Mouse (Mus musculus): ENCODE measurements around the gene Lrrc32.

Gene Lrrc32

DNA sequence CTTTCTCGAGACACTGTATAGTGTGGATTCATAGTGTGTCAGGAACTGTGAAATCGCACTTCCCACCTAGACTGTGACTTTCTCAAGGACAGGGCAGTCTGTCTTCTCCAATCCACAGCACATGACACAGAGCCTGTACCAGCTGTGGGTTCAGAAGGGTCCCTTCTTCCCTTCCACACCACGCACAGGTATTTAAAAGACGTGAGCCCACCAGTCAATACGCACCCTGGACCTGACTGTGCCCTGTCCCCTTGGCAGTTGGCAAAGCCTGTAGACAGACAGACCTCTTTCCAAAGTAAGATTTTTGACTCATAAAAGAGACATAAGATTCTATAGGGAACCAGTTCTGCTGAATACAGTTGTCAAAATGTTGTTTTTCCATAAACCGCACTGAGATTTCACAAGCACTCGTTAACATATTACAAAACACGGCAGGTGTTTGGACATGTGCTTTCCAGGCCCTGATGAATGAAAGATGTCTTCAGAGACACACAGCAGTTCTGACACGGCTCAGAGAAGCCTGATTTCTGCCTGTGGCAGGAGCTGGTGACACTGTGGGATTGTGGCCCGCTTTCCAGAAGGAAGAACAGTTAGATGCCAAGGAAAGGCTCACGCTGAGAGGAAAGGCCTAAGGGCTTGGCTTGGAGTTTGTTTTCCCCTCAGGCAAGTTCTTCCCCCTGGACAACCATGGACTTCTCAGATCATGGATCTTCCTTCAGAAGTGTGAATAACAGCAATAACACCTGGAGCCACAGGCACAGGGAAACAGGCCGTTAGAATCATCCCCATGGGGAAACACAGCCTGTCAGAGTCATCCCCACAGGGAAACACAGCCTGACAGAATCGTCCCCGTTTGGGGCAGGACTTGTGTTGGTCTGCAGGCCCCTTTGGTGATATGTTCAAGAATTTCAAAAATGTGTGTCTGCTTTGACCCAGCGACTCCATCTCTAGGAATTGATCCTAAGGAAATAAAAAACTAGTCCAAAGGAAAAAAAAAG, 22.2 kb downstream of the Lrrc32 start:
- DNase-seq (ENCODE audit: low read depth, low spot score): no peak

DNA sequence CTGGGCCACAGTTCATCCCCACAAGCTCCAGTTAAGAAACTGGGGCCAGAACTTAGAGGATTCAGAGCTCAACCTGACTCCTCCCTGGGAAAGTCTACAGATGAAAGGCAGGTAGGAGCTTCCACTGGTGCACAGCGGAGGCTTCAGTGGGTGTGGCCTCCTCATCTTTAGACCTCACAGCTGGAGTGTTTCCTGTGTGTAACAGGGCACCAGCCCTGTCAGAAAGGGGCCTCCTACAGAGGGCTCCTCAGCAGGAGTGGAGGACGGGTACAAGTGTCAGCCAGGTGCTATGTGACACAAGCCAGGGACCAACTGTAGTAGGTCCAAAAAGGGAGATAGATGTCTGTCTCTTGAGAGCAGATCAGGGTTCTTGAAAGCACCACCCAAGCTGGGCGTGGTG, 24.2 kb downstream of the Lrrc32 start:
- DNase-seq (ENCODE audit: low read depth, low spot score): no peak

DNA sequence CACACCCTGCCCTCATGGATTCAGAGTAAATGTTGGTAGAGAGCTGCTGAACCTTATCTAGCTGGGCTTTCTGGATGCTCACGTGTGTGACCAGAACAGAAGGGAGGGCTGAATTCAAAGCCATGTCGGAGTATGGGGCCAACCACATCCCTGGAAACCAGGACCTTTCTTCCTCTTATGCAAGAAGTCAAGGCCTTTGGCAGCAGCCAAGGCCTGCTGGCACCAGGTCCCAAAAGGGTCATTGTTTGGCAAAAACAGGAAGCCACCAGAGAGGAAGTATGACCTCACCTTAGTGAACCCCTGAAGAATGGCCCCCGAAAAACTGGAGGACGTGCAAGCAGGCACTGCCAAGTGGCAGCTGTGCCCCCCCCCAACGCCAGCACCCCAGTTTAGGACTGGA, 33.5 kb downstream of the Lrrc32 start:
- DNase-seq (ENCODE audit: low read depth, low spot score): no peak

DNA sequence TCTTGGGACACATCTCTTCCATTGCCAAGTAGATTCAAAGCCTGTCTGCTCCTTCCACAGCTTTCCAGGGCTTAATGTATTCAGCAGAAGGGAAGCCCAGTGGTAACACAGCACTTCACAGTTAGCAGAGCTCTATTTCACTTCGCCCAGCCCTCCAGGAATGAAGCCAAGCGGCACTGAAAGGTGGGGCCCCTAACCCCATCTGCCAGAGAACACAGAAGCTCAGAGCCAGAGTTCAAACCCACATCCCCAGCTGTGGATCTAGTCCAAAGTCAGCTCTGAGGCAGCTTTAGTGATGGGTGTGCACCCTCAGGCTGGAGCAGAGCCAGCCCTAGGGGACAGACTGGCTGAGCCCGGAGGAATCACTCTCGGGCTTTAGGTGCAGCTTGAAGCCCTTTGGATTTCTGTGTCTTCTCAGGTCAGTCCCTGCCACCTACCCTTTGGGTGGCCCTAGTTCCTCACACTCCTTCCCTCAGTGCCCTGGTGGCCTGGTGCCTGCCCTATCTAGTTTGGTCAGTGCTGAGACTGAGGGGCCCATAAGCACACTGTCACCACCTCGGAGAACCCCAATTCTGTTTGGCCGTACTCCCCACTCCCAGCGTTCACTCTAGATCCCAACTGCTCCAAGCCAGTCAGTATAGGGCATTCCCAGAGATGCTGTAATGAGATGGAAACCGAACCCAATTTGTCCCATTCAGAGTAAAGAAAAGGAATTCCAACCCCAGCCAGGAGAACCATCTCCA, 34.2 kb downstream of the Lrrc32 start:
- DNase-seq (ENCODE audit: low read depth, low spot score): no peak

DNA sequence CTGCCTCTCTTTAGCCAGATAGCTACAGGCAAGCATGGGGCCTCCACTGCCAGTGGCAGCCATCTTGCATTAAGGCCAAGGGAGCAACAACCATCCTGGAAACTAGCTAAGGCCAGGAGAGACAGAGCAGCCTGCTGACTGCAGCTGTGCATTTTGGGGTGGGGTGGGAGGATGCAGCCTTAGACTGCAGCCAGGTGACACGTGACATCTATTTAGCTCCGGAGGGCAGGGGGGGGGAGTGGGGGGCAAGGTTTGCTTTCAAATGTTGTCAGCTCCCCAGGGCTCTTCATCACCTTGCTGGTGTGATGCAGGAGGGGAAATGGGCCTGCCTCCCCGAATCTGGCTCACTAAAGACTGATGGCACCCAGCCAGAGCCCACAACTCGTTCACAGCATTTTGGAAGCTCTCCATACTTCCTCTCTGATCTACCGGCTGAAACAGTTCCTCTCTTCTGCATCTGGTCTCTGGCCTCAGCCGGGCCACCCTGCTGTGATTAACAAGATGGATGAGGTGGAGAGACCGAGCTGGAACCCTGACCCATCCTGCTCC, 34.8 kb downstream of the Lrrc32 start:
- DNase-seq (ENCODE audit: low read depth, low spot score): no peak

DNA sequence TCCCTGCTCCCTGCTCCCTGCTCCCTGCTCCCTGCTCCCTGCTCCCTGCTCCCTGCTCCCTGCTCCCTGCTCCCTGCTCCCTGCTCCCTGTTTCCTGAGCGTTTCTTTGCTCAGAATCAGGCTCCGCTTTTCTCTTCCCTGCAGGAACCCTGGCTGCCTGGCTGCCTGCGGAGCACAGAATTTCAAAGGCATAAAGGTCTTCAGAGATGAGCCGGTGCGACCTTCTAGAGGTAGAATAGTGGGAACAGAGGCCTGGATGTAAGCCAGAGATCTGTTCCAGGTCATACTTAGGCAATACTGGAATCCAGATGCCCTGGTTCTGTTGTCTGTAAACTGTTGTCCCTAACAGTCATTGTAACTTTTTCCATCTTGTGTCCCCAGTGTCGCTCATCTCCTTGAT, 35.3 kb downstream of the Lrrc32 start:
- DNase-seq (ENCODE audit: low read depth, low spot score): no peak

DNA sequence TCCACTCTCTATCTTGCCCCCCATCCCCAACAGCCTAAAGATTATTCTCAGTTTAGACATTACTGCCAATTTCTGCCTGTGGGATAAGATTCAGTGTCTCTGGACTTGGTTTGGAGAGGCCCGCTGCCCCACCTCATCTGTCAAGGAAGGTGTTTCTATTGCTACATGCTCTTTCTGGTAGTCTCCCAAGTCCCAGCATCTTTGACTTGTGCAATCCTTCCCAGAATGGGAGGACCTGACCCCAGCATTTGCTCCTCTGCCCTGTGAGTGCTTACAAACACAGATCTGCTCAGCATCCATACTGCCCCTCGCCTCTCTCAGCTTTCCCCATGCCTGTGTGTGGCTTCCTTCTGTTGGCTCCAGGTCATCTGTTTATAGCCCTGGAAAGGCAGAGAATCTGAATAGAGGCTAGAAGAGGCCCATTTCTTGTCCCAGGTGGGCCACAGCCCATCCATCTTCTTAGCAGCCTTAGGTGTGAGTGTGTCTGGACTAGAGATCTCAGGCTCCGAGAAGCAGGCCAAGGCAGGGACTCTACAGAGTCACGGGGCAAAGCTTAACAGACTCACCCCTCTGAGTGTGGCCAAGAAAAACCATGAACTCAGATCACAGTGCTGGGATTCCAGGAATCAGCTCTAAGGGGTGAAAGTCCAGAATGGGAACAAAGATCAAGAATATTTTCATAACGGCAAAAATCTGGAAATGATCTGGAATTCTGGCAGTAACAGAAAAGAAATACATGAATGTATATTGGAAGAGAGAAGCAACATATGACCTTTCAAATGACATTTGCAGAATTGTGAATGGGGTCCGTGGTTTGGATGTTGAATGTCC, 36.0 kb downstream of the Lrrc32 start:
- no peak for DNase-seq (ENCODE audit: low read depth, low spot score)

DNA sequence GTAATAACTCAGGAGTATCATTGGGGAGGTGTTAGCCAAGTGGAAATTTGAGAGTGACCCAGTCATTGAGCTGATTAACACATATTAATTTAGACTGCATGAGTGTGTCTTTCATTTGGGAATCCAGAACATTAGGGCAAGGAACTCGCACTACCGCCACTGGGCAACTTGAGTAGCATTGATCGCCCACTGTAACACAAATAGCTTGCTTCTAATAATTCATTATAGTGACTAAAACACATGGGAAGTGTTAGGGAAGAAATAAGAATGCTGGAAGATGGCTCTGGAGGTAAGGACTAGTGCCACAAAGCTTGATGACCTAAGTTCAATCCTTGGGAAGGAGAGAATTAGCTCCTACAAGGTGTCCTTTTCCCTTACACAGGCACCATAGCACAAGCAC, 38.0 kb downstream of the Lrrc32 start:
- no peak for DNase-seq (ENCODE audit: low read depth, low spot score)

DNA sequence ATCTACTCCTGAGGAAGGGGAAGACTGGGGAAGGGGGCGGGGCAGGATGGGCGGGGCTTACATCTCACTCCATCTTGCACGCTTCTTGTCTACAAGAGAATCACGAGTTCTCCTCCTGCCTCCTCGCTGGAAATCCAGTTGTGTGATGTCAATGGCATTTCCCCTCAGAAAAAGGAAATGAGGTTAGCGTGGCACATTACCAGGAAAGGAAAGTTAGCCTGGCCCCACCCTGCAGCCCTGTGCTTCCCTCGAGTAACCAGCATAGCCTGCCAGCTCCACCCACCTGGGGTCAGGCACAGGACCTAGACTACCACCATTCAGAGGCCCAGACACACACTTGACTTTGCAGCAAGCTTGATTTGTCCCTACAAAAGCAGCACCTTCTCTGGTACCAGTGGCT, 42.5 kb downstream of the Lrrc32 start:
- DNase-seq (ENCODE audit: low read depth, low spot score): no peak

DNA sequence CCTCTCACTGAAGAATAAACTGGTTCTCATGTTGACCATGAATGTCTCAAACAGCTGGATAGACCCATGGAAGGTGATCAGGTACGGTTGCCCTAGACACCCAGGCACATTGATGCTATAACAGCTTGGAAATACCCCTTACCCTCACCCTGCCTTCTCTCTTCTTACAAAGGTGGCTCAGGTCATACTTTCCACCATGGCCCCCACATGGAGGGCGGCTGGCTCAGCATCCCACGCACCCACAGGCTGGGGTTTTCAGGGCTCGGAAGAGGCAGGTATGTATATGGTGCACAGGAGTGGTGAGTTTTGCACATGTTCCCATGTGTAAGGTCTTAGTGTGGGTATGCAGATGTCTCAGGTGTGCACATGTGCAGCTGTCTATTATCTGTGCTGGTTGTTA, 43.9 kb downstream of the Lrrc32 start:
- no peak for DNase-seq (ENCODE audit: low read depth, low spot score)

DNA sequence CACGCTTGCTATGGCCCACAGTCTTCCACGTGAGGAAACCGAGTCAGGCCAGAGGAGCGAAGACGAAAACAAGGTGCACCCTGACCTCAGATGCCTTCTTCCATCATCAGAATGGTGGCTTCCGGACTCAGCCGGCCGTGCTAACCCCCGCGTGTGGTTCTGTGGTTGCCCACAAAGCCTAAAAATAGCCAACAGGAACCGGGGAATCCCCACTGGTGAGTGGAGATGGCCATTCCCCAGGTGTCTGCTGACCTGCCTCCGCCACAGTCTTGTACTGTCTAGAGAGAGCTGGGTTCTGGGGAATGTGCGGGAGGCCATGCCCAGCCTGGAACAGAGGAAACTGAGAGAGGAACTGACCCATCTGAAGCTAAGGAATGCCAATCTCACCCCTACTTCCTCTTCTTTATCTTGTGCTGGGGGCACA, 45.4 kb downstream of the Lrrc32 start:
- DNase-seq (ENCODE audit: low read depth, low spot score): no peak

DNA sequence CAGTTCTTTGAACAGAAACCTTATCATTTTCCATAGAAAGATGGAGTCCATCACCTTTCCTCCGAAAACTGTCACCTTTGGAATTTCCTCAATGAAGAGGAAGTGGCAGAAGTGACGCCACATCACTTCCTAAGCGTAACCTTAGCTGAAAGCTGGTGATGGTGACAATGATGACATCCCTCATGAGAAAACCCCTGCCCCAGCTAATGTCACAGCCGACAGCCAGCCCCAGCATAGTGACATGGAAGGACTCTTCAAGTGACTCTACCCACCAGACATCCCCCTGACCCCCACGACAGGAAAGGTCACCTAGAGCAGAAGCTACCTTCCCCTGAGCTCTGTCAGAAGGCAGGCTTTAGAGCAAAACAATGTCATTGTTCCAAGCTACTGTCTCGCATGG, 46.1 kb downstream of the Lrrc32 start:
- no peak for DNase-seq (ENCODE audit: low read depth, low spot score)

DNA sequence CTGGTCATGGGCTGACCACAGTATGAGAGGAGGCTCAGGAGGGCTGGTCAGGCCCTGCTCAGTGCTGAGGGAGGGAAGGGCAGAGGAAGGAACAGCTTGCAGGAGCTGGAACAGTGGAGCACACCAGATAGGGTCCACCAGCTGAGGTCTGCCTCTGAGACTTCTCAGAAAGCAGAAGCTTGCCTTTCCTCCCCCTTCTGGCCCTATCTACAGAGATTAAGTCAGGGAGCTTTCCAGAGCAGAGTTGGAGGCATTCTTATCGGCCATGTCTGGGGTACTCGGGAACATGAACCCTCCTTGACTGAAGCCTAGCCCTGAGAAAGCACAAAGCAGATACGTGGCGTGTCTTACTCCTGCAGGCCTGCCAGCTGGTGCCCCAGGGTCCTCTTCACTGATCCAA, 46.8 kb downstream of the Lrrc32 start:
- DNase-seq (ENCODE audit: low read depth, low spot score): no peak

DNA sequence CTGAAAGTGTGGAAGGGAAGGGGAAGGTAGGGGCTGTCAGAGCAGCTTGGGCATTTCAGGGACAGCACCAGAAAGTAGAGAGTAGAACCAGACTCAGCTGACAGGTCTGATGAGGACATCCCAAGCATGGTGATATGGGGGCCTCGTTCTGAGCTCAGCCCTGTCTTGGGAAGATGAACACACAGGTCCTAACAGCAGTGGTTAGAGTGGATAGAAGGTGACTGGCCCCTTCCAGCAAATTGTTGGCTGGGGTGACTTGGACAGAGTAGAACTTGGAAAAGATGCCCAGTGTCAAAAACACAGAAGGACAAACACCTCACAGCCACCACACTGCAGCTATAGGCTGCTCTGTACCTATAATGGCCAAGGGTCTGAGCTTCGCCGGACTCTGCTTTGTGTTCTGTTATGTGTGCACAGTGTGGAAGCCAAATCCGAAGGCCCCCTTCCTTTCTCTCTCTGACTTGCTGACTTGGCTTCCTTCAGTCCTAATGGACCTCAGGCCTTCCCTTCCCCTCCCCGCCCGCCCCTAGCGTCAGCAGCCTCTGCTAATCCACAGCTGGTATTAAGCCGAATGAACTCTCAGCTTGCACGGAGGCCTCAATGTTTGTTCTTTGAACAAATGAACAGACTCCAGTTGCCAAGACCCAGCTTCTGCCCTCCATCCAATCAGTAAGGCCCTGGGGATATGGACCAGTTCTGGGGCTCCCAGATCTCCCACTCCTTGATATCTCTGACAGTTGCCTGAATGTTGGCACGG, 48.3 kb downstream of the Lrrc32 start:
- DNase-seq (ENCODE audit: low read depth, low spot score): peak; percentile 34

DNA sequence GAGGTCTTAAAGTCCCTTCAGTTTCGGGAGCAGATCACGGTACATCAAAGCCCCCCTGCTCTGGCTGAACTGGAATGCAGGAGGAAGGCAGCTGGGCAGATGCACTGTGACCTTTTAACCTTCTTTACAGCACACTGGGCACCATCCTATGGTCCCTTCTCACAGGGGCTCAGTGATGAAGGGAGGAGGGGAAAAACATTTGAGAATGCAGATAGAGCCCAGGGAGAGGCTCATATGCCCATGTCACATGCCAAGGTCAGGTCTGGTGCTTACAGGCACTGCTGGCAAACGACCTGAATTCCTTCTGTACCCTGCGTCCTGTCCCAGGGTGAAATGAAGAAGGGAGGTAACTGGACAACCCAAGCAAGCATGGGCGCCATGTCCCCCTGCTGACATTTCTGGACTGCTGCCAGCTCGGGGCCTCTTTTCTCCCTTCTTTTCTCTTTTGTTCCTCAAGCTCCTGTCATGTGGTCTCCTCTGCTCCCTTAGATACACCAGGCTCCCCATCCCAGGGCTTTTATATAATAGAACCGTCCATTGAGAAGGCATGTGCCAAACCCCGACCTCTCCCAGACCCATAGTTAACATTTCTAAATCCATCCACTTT, 49.0 kb downstream of the Lrrc32 start:
- no peak for DNase-seq (ENCODE audit: low read depth, low spot score)

DNA sequence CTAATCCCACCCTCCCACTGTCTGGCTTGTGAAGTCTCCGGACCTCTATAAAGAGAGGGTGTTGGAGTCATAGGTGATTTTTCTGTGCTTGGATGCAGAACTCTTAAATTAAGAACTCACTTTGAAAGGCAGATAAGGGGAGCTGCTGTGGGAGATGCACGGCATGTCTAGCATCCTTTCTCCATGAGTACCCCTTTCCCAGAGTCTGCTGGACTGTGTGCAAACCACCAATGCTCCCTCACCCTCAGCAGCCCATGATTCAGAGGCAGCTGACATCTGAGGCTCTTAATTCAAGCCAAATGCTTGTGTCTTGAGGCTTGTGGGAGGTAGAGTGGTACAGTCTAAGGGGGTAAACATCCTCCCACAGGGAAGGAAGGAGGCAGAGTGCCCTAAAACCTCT, 51.8 kb downstream of the Lrrc32 start:
- no peak for DNase-seq (ENCODE audit: low read depth, low spot score)

DNA sequence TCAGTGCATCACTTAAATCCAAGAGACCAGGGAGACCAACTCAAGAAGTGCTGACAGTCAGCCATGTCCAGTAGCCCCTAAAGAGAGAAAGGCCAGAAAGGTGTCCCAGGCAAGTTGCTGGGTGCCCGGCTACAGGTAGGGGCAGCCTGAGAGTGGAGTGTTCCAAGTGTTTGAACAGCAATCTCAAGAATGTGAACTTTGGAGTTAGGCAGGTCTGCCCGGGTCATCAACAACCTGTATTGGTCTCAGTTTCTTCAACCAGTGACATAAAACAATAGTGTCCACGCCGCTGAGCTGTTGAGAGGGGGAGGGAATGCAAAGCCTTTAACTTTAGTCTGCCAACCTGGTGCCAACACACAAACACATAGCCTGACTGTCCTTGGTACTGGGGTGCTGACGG, 52.5 kb downstream of the Lrrc32 start:
- no peak for DNase-seq (ENCODE audit: low read depth, low spot score)

DNA sequence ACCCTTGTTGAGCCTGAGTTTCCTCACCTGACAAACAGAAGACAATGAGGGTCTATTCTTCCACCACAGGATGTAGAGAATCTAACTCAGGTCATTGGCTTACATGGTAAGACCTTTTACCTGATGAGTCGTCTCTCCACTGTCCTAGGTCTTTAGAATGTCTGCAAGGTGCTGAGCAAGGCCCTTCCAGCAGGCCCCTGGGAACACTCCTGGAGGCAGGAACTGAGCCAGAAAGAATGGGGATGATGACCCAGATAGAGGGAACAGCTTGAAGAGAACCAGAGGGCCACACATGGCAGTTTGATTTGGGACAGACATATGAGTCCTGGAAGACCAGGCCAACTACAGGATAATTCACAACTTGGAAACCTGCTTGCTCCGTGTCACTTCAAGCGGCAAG, 53.2 kb downstream of the Lrrc32 start:
- DNase-seq (ENCODE audit: low read depth, low spot score): no peak

DNA sequence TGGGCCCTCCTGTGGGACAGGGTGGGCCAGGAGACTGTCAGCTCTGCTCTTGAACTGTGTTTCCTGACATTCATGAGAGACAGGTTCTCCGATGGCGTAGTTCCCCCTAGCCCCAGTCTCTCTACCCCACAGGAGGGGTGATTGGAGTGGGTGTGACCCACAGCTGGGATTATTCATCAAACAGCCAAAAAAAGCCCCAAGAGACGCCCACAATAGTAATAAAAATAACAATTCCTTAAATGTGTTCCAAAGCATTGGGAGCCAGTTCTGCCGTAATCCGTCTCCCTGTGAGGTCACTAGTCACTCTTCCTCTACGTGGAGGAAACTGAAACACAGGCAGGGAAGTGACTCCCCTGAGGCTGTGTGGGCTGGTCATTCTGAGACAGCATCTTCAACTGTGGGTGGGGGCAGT, 53.7 kb downstream of the Lrrc32 start:
- DNase-seq (ENCODE audit: low read depth, low spot score): no peak

DNA sequence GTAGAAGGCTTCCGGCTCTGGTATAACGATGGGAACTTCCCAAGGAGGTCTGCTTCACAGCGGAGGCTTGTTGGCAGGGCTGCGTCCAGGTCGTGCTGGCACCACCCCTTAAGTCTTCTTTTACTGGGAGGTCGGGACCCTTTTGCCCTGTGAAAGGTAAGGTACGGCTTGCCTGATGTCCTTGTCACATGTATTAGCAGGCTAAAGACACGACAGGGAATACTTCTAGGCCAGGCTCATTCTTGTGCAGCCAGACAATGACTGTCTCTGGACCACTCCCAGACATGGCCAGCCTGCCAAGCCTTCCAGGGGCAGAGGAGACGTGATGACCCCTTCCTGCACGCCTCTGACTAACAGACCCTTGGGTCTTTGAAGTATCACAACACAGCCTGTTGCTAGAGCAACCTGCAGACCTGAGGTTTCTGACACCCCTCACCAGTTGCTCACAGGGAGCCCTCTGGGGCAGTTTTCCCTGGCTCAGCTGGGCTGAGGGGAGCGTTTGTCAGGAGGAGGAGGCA, 54.8 kb downstream of the Lrrc32 start:
- no peak for DNase-seq (ENCODE audit: low read depth, low spot score)

All from retina, adult 2 months (tissue).